Mouse (Mus musculus): Measurements from ENCODE around the gene Etv6. TPM values are rescaled to one million over a fixed set of nuclear protein-coding genes. Genes with fewer than 3 reads are reported as not detected.
A peak's percentile ranks its signal among the peaks of the same experiment; 100 is the strongest.

The Etv6 gene
- polyA plus RNA-seq, 1 experiment from 2014 or later, result 10.4 TPM

DNA sequence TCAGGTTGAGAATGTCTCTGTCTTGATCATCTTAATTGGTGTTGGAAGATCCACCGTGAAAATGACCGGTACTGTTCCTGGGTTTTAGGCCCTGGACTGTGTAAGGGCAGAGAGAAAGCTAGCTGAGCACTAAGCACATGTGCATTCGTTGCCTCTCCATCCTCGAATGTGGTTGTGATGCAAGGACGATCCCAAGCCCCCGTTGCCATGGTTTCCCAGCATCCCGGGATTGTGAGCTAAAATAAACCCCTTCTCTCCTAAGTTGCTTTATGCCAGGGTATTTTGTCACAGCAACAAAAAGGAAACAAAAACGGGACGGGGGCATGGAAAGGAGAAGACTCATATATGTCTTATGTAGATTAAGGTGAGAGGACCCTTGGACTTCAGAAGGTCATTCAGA, 24.5 kb downstream of the Etv6 start:
- Histone ChIP-seq H3K4me2 (ENCODE audit: low read depth, low read length) (no peak overlapping the region), H3K27me3 (ENCODE audit: control insufficient read depth, insufficient read depth, low read length) (no peaks in the 10 kb centered on the region), H3K27ac (ENCODE audit: low read length) (no peak overlapping the region), H3K9ac (ENCODE audit: low read length) (no peak overlapping the region), H3K9me3 (replicated peaks; ENCODE audit: control insufficient read depth, low read length) (no peaks in the 10 kb centered on the region), H3K4me3 (replicated peaks; ENCODE audit: low read length) (no peak overlapping the region), H3K4me1 (ENCODE audit: control insufficient read depth, insufficient read depth, low read length) (peaks cover 5% of the 10 kb centered on the region; the same call in 1 of the 2 replicates), H3K36me3 (ENCODE audit: control insufficient read depth, insufficient read depth, low read length) (no peaks in the 10 kb centered on the region)
- ATAC-seq (ENCODE audit: insufficient read depth, low FRiP score), result no peak
- WGBS, result 82% methylated on average over 9 of the region's 9 CpGs

DNA sequence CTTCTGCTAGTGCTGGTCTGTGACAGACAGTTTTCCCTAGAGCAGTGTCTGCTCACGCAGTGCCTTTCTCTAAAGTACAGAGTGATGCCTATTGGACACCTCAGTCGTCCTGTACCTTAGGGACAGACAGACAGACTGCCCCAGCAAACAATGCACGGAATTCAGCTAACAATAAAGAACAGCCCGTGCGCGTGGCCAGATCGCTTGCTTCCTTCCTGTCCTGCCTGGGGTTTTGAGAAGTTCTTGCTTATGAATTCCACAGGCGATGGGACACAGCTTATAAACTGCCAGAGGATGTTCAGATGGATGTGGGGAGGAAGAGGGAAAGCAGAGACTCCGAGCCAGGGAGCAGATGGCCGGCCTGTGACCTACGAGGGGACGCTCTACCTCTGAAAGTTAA, 25.3 kb downstream of the Etv6 start:
- 58% methylated on average over 12 of the region's 12 CpGs for WGBS
- Histone ChIP-seq H3K27me3 (ENCODE audit: control insufficient read depth, insufficient read depth, low read length) (no peaks in the 10 kb centered on the region), H3K4me3 (replicated peaks; ENCODE audit: low read length) (no peak overlapping the region), H3K4me2 (ENCODE audit: low read depth, low read length) (no peak overlapping the region), H3K4me1 (ENCODE audit: control insufficient read depth, insufficient read depth, low read length) (peaks cover 5% of the 10 kb centered on the region; the same call in 1 of the 2 replicates), H3K36me3 (ENCODE audit: control insufficient read depth, insufficient read depth, low read length) (no peaks in the 10 kb centered on the region), H3K27ac (ENCODE audit: low read length) (no peak overlapping the region), H3K9me3 (replicated peaks; ENCODE audit: control insufficient read depth, low read length) (no peaks in the 10 kb centered on the region), H3K9ac (ENCODE audit: low read length) (no peak overlapping the region)
- ATAC-seq (ENCODE audit: insufficient read depth, low FRiP score), result 0 out of 2 replicates have a peak, but pooled peaks have one; percentile 28

DNA sequence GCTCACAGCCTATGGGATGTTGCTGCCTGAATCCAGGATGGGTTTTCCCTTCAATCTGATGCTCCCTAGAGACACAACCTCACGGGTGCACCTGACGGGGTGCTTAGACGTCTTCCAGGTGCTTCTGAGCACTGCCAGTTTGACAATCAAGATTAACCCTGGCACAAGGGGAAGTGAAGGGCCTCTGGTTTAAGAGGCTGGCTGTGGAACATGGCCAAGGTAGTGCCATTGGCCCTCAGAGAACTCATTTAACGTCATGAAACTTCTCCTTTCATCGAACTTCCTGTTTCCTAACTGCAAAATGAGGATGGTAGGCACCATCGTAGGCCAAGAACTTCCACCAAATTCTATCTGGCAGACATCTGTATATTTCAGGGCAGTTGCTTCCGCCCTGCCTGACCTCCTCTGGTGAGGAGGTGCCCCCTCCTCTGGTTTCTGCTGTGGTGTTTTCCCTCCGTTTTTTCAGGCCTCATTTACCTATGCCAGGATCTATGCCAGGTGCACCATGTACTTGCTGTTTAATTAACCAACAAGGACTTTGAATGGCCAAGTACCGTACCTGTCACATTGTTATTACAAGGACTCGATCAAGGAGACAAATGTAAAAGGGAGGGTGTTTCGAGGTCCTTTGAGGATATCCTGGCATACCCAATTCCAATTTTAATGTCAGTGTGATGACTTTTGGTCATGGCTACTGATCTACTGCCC, 29.7 kb downstream of the Etv6 start:
- Histone ChIP-seq H3K27me3 (ENCODE audit: control insufficient read depth, insufficient read depth, low read length) (no peaks in the 10 kb centered on the region), H3K9me3 (replicated peaks; ENCODE audit: control insufficient read depth, low read length) (no peaks in the 10 kb centered on the region), H3K4me3 (replicated peaks; ENCODE audit: low read length) (no peak overlapping the region), H3K36me3 (ENCODE audit: control insufficient read depth, insufficient read depth, low read length) (no peaks in the 10 kb centered on the region), H3K9ac (ENCODE audit: low read length) (no peak overlapping the region), H3K27ac (ENCODE audit: low read length) (no peak overlapping the region), H3K4me1 (ENCODE audit: control insufficient read depth, insufficient read depth, low read length) (peaks cover 3% of the 10 kb centered on the region; the same call in 1 of the 2 replicates), H3K4me2 (ENCODE audit: low read depth, low read length) (no peak overlapping the region)
- no peak for ATAC-seq (ENCODE audit: insufficient read depth, low FRiP score)
- WGBS, result 75% methylated on average over 11 of the region's 11 CpGs

DNA sequence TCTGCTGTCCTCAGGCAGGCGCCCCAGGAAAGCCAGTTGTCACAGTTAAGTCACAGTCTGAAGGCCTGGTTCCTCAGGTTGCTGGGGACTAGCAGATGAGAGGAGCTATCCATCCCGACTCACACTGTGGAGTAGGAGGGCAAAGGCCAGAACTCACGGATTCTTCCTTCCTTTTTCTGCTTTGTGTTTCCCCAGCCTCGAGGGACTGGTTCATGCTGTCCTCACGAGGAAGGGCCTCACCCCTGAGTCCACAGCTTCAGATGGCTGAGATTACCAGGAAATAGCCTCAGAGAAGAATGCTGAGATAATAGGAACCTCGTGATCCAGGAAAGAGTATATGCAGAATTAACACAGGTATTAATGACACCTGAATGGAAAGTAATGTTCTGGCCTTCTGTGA, 30.6 kb downstream of the Etv6 start:
- H3K27ac ChIP-seq (ENCODE audit: low read length), result no peak overlapping the region
- no peak for ATAC-seq (ENCODE audit: insufficient read depth, low FRiP score)
- H3K4me3 ChIP-seq (replicated peaks; ENCODE audit: low read length), result no peak overlapping the region
- H3K9ac ChIP-seq (ENCODE audit: low read length), result no peak overlapping the region
- H3K4me1 ChIP-seq (ENCODE audit: control insufficient read depth, insufficient read depth, low read length), result no peaks in the 10 kb centered on the region; the same call in 1 of the 2 replicates
- no peaks in the 10 kb centered on the region for H3K9me3 ChIP-seq (replicated peaks; ENCODE audit: control insufficient read depth, low read length)
- no peaks in the 10 kb centered on the region for H3K27me3 ChIP-seq (ENCODE audit: control insufficient read depth, insufficient read depth, low read length)
- 47% methylated on average over 6 of the region's 6 CpGs for WGBS
- H3K4me2 ChIP-seq (ENCODE audit: low read depth, low read length), result no peak overlapping the region
- H3K36me3 ChIP-seq (ENCODE audit: control insufficient read depth, insufficient read depth, low read length), result no peaks in the 10 kb centered on the region

DNA sequence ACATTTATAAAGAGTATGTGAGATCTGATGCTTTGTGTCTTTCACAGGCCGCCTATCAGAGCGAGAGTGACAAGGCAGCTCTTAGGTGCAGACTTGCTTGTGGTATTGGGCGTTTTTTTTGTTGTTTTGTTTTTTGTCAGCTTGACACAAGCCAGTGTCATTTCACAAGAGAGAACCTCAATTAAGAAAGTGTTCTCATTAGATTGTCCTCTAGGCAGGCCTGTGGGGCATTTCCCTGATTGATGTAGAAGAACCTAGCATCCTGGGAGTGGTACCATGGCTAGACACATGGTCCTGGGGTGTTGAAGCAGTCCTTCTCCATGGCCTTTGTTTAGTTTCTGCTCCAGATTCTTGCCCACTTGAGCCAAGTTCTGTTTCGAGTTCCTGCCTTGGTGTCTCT, 31.5 kb downstream of the Etv6 start:
- Histone ChIP-seq H3K4me3 (replicated peaks; ENCODE audit: low read length) (no peak overlapping the region), H3K27ac (ENCODE audit: low read length) (no peak overlapping the region), H3K27me3 (ENCODE audit: control insufficient read depth, insufficient read depth, low read length) (no peaks in the 10 kb centered on the region), H3K4me2 (ENCODE audit: low read depth, low read length) (no peak overlapping the region), H3K9me3 (replicated peaks; ENCODE audit: control insufficient read depth, low read length) (no peaks in the 10 kb centered on the region), H3K9ac (ENCODE audit: low read length) (no peak overlapping the region), H3K4me1 (ENCODE audit: control insufficient read depth, insufficient read depth, low read length) (no peaks in the 10 kb centered on the region), H3K36me3 (ENCODE audit: control insufficient read depth, insufficient read depth, low read length) (no peaks in the 10 kb centered on the region)
- ATAC-seq (ENCODE audit: insufficient read depth, low FRiP score), result no peak
- 83% methylated on average over 4 of the region's 4 CpGs for WGBS

DNA sequence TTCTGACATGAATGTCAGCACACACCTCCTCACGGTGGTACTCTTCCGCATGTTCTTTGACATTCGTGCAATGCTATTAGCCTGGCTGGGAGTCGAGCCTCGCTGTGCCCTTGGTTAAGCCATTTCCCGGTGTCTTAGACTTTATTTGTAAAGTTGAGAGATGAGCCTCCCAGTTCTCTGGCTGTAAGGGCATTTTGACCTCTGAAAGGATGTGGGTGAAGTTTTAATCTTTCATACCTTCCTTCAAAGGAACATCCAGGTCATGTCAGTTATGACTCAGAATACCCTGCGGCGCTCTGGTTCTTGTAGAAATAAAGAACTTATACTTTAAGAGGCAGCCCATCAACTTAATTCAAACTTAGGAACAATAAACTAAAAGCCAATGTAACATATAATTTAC, 32.0 kb downstream of the Etv6 start:
- WGBS, result 87% methylated on average over 8 of the region's 8 CpGs
- Histone ChIP-seq H3K4me1 (ENCODE audit: control insufficient read depth, insufficient read depth, low read length) (0 out of 2 replicates have a peak, but pooled peaks cover 2% of the 10 kb centered on the region), H3K4me3 (replicated peaks; ENCODE audit: low read length) (no peak overlapping the region), H3K4me2 (ENCODE audit: low read depth, low read length) (no peak overlapping the region), H3K27ac (ENCODE audit: low read length) (no peak overlapping the region), H3K27me3 (ENCODE audit: control insufficient read depth, insufficient read depth, low read length) (no peaks in the 10 kb centered on the region), H3K9me3 (replicated peaks; ENCODE audit: control insufficient read depth, low read length) (no peaks in the 10 kb centered on the region), H3K9ac (ENCODE audit: low read length) (no peak overlapping the region), H3K36me3 (ENCODE audit: control insufficient read depth, insufficient read depth, low read length) (no peaks in the 10 kb centered on the region)
- ATAC-seq (ENCODE audit: insufficient read depth, low FRiP score), result no peak

DNA sequence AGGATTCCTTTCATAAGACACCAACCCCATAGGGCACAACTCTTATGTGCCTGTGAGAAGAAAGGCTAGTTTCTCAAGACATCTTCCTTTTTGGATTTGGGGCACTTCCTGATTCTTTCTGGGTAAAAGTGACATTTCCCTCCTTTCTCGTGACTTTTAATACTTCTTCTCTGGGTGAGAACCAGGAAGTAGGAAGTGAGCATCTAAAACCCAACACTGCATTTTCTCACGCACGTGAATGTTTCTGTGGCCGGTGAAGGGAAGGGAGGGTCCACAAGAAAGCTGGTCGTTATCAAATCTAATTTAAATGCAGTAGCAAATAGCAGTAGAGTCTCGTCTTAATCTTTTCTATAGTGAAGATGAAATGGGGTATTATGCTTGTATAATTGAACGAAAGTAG, 36.9 kb downstream of the Etv6 start:
- ATAC-seq (ENCODE audit: insufficient read depth, low FRiP score), result no peak
- H3K4me3 ChIP-seq (replicated peaks; ENCODE audit: low read length), result no peak overlapping the region
- WGBS, result 66% methylated on average over 7 of the region's 7 CpGs
- no peak overlapping the region for H3K9ac ChIP-seq (ENCODE audit: low read length)
- 0 out of 2 replicates have a peak, but pooled peaks cover 2% of the 10 kb centered on the region for H3K4me1 ChIP-seq (ENCODE audit: control insufficient read depth, insufficient read depth, low read length)
- H3K27me3 ChIP-seq (ENCODE audit: control insufficient read depth, insufficient read depth, low read length), result no peaks in the 10 kb centered on the region
- no peaks in the 10 kb centered on the region for H3K9me3 ChIP-seq (replicated peaks; ENCODE audit: control insufficient read depth, low read length)
- H3K36me3 ChIP-seq (ENCODE audit: control insufficient read depth, insufficient read depth, low read length), result no peaks in the 10 kb centered on the region
- no peak overlapping the region for H3K4me2 ChIP-seq (ENCODE audit: low read depth, low read length)
- no peak overlapping the region for H3K27ac ChIP-seq (ENCODE audit: low read length)

DNA sequence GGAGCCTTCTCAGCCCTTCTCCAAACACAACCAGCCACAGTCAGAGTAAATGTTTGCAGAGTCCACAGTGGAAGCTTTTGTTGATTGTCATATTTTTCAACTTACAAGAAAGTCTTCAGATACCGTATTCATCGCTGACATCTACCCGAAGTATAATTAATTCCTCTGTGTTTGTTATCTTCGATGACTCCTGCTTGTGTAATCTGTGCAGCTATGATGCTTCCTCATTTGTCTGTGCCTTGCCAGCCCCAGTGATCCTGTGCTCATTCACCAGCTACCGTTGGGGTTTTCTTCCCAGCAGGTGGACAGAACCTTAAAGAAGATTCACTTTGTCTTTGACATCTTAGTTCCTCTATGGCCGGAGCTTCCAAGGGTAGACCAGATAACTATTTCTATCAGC, 37.4 kb downstream of the Etv6 start:
- Histone ChIP-seq H3K27ac (ENCODE audit: low read length) (no peak overlapping the region), H3K36me3 (ENCODE audit: control insufficient read depth, insufficient read depth, low read length) (no peaks in the 10 kb centered on the region), H3K4me1 (ENCODE audit: control insufficient read depth, insufficient read depth, low read length) (0 out of 2 replicates have a peak, but pooled peaks cover 2% of the 10 kb centered on the region), H3K9me3 (replicated peaks; ENCODE audit: control insufficient read depth, low read length) (no peaks in the 10 kb centered on the region), H3K4me3 (replicated peaks; ENCODE audit: low read length) (no peak overlapping the region), H3K4me2 (ENCODE audit: low read depth, low read length) (no peak overlapping the region), H3K27me3 (ENCODE audit: control insufficient read depth, insufficient read depth, low read length) (no peaks in the 10 kb centered on the region), H3K9ac (ENCODE audit: low read length) (no peak overlapping the region)
- no peak for ATAC-seq (ENCODE audit: insufficient read depth, low FRiP score)
- WGBS, result 55% methylated on average over 6 of the region's 6 CpGs

DNA sequence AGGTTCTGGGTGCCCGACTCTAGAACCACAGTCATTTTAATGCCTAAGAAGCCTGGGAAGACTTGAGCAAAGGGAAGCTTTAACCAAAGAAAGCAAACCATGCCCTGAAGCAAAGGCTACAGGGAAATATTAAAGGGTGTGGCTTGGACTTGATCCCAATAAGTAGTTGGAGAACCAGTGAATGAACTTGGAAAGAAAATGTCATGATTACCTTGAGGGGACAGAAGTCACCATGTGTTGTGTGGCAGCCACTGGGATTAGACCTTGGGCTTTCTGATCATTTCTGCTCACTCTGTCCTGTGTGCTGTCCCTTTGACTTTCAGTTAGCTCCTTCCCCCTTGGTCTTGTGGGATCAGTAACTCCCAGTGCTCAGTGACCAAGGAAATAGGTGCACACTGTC, 38.9 kb downstream of the Etv6 start:
- no peak overlapping the region for H3K4me3 ChIP-seq (replicated peaks; ENCODE audit: low read length)
- no peak overlapping the region for H3K9ac ChIP-seq (ENCODE audit: low read length)
- no peaks in the 10 kb centered on the region for H3K27me3 ChIP-seq (ENCODE audit: control insufficient read depth, insufficient read depth, low read length)
- 0 out of 2 replicates have a peak, but pooled peaks cover 2% of the 10 kb centered on the region for H3K4me1 ChIP-seq (ENCODE audit: control insufficient read depth, insufficient read depth, low read length)
- 100% methylated on average over 1 of the region's 1 CpGs for WGBS
- no peak overlapping the region for H3K27ac ChIP-seq (ENCODE audit: low read length)
- H3K4me2 ChIP-seq (ENCODE audit: low read depth, low read length), result no peak overlapping the region
- H3K36me3 ChIP-seq (ENCODE audit: control insufficient read depth, insufficient read depth, low read length), result no peaks in the 10 kb centered on the region
- H3K9me3 ChIP-seq (replicated peaks; ENCODE audit: control insufficient read depth, low read length), result no peaks in the 10 kb centered on the region
- no peak for ATAC-seq (ENCODE audit: insufficient read depth, low FRiP score)
